Mouse (Mus musculus) v-Abl transformed pro-B cells (cell line): ENCODE results near the gene Vmn2r78.
"Not testable (repeated sequence)": the region's sequence is repeated elsewhere in the genome, so short reads cannot be mapped to it uniquely, and the experiment has no call there.

Experiments used
- in situ Hi-C, 2 experiments: fragments of 400-800 bp; cut with MboI; formaldehyde crosslinking; loops; one replicate each; pipeline ENCODE4 v1.15.1; 2025; ENCODE audit not compliant: unreplicated experiment in 2 of 2

Gene Vmn2r78

GRCm38 (mm10) chr7:86914794-86915193 is at the start of gene Vmn2r78:
TSS of gene Vmn2r78 (plus strand) at chr7:86915094.
- in situ Hi-C loops: not testable (repeated sequence)

- in situ Hi-C loops: no loop called here
These were observed 25.1 kb upstream of the Vmn2r78 start for GRCm38 (mm10) chr7:86889470-86890469.

DNA sequence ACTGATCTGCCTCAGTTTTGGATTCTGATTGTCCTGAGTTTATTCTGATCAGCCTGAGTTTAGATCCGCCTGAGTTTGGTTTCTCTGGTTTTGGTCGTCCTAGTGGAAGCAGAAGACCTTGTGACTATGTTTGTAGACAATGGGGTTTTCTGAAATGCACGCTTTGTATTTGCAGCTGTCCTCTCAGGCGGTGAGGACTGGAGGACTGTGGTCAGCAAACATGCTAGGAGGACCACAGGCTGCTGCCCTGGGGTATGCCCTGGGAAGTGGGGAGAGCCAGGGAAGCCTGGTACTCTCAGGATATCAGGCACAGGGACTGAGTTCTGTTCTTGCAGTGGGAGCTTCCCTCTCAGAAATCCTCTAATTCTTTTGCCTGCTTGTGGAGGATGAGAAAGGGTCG is 22.4 kb downstream of the Vmn2r78 start:
- in situ Hi-C loops: no loop called here

- in situ Hi-C loops: no loop called here
These were observed 79.8 kb downstream of the Vmn2r78 start for GRCm38 (mm10) chr7:86994700-86995099.

DNA sequence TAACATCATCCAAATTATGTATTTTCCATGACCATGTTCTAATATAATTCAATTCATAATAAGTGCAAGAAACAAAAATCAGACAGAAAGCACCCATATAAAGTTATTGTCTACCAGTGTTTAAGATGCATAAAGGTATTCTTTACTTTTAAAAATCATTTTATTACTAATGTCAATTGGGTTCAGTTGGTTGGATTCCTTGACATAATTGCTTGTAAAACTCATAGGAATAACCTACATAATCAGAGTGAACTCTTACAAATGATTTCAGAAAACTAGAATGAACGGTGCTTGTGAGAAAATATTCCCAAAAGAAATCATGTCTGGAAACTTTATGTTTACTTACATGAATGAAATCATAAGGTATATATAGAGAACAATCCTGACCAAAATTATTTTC is 80.9 kb downstream of the Vmn2r78 start, which contains the start of gene Vmn2r79:
TSS of gene Vmn2r79 (plus strand) at position 301 of the 400 bp plus-strand sequence.
- in situ Hi-C loops: not testable (repeated sequence)
